Mouse (Mus musculus) CD4-positive, CD25-positive, alpha-beta regulatory T cell (primary cell): ENCODE results near the gene Pacs1. TPM values are rescaled to one million over a fixed set of nuclear protein-coding genes. Genes with fewer than 3 reads are reported as not detected.

Experiments used
- polyA plus RNA-seq: library from polyadenylated mRNA; unstranded; fragments of 100-300 nt; shearing (Covaris generic); gene quantifications from one replicate; pipeline ENCODE4 v1.2.1, GENCODE M21; 2017

Pacs1 gene
- polyA plus RNA-seq: 134 TPM

GRCm38 (mm10) chr19:5272801-5273733 lies at the start of gene Pacs1:
Gene Pacs1, minus strand, starts transcription at chr19:5273119.

GRCm38 (mm10) chr19:5297903-5298800 lies 25.2 kb upstream of the Pacs1 start, which contains the start of gene Gal3st3:
Gene Gal3st3, plus strand, starts transcription at chr19:5298331.

GRCm38 (mm10) chr19:5294972-5295735 lies 22.2 kb upstream of the Pacs1 start, which contains the start of gene Sf3b2:
Gene Sf3b2, minus strand, starts transcription at chr19:5295455.

GRCm38 (mm10) chr19:5118384-5118698 lies 154.6 kb downstream of the Pacs1 start, which contains the start of gene Klc2:
Gene Klc2, minus strand, starts transcription at chr19:5118560.

GRCm38 (mm10) chr19:5106731-5107191 lies 166.2 kb downstream of the Pacs1 start, which contains the start of gene Rab1b:
Gene Rab1b, minus strand, starts transcription at chr19:5107072.

GRCm38 (mm10) chr19:5098363-5099143 lies 174.4 kb downstream of the Pacs1 start, which contains the start of gene Cnih2:
Gene Cnih2, minus strand, starts transcription at chr19:5098521.

GRCm38 (mm10) chr19:5087884-5088728 lies 184.8 kb downstream of the Pacs1 start, which contains the start of gene Yif1a:
Gene Yif1a, plus strand, starts transcription at chr19:5088538.

GRCm38 (mm10) chr19:5085145-5085863 lies 187.6 kb downstream of the Pacs1 start, which contains the start of gene Tmem151a:
Gene Tmem151a, minus strand, starts transcription at chr19:5085531.

Other genes starting within 250 kb of the Pacs1 start
- 2.2 TPM for gene Slc29a2, start 249.3 kb downstream of the Pacs1 start, polyA plus RNA-seq
- gene B4gat1, start 234.3 kb downstream of the Pacs1 start, polyA plus RNA-seq: 16.9 TPM
- 1.6 TPM for gene AC124502.3, start 234.2 kb downstream of the Pacs1 start, polyA plus RNA-seq
- 85.3 TPM for gene Brms1, start 231.8 kb downstream of the Pacs1 start, polyA plus RNA-seq
- gene Rin1, start 222.6 kb downstream of the Pacs1 start, polyA plus RNA-seq: 0.51 TPM
- not detected for gene Cd248, start 205.0 kb downstream of the Pacs1 start, polyA plus RNA-seq
- not detected for gene Tmem151a, start 187.6 kb downstream of the Pacs1 start, polyA plus RNA-seq
- gene Yif1a, start 184.6 kb downstream of the Pacs1 start, polyA plus RNA-seq: 67.0 TPM
- gene Cnih2, start 174.6 kb downstream of the Pacs1 start, polyA plus RNA-seq: 2.6 TPM
- gene Rab1b, start 166.0 kb downstream of the Pacs1 start, polyA plus RNA-seq: 221 TPM
- gene Klc2, start 154.6 kb downstream of the Pacs1 start, polyA plus RNA-seq: 5.5 TPM
- 354 TPM for gene Sf3b2, start 22.3 kb upstream of the Pacs1 start, polyA plus RNA-seq
- gene Gal3st3, start 25.2 kb upstream of the Pacs1 start, polyA plus RNA-seq: 0.20 TPM
- gene Catsper1, start 62.6 kb upstream of the Pacs1 start, polyA plus RNA-seq: not detected
- 0.91 TPM for gene Cst6, start 76.5 kb upstream of the Pacs1 start, polyA plus RNA-seq
- 63.2 TPM for gene Eif1ad, start 93.6 kb upstream of the Pacs1 start, polyA plus RNA-seq
- 304 TPM for gene Banf1, start 94.0 kb upstream of the Pacs1 start, polyA plus RNA-seq
- gene Sart1, start 115.6 kb upstream of the Pacs1 start, polyA plus RNA-seq: 213 TPM
- gene Tsga10ip, start 129.4 kb upstream of the Pacs1 start, polyA plus RNA-seq: 0.85 TPM
- 225 TPM for gene Drap1, start 151.9 kb upstream of the Pacs1 start, polyA plus RNA-seq
- 42.6 TPM for gene AI837181, start 152.0 kb upstream of the Pacs1 start, polyA plus RNA-seq
- gene Fosl1, start 174.4 kb upstream of the Pacs1 start, polyA plus RNA-seq: not detected
- 12.2 TPM for gene Ccdc85b, start 184.8 kb upstream of the Pacs1 start, polyA plus RNA-seq
- 166 TPM for gene Fibp, start 187.5 kb upstream of the Pacs1 start, polyA plus RNA-seq
- gene Ctsw, start 195.4 kb upstream of the Pacs1 start, polyA plus RNA-seq: 225 TPM
- 1.9 TPM for gene Efemp2, start 200.8 kb upstream of the Pacs1 start, polyA plus RNA-seq
- 81.5 TPM for gene Mus81, start 215.3 kb upstream of the Pacs1 start, polyA plus RNA-seq
- gene Cfl1, start 217.3 kb upstream of the Pacs1 start, polyA plus RNA-seq: 3,756 TPM
- not detected for gene 1700020D05Rik, start 230.7 kb upstream of the Pacs1 start, polyA plus RNA-seq
- 17.4 TPM for gene Snx32, start 237.4 kb upstream of the Pacs1 start, polyA plus RNA-seq